Mouse (Mus musculus): Measurements from ENCODE around the gene Chaf1a. TPM values are rescaled to one million over a fixed set of nuclear protein-coding genes. Genes with fewer than 3 reads are reported as not detected.
"Not testable (repeated sequence)": the region's sequence is repeated elsewhere in the genome, so short reads cannot be mapped to it uniquely, and the experiment has no call there.

Chaf1a gene
- total RNA-seq, 2 experiments from 2014 or later = 6.8 to 8.8 TPM

DNA sequence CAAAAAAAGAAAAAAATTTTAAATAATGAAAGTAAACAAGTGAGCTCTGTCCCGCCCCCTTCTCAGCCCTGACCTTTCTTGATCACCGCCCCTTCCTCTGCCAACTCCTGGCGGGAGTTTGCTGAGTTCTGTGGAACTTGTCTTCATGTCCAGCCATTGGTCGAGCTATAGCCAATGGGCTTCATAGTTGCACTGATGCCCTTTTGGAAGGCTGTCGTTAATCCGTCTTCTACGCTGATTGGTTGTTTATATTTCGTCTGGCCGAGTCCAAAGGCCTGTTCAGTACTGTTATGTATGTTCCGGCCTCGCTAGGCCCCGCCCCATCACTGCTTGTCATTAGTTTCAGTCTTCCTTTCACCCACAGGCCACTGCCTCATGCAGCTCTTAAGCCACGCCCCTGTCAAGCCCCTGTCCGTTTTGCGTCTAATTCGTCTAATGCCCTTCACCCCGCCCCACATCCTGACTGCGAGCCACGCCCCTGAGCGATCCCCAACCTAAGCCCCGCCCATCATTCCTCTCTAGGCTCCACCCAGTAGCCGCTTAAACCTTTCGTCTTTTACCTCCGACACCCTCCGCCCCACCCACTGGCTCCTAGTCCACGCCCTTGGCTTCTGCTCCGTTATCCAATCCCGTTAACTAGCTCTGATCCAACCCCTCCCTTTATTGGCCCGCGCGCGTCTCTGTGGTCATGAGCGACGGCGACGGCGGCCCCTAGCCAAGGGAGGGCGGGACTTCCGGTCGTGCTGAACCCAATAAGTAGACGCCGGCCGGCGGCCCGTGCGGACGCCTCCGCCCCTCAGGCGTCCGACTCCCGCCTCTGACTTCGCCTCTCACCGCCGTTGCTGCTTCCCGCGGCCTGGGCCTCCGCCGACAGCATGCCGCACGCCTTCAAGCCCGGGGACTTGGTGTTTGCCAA, 38.9 kb downstream of the Chaf1a start, which contains the start of gene Hdgfl2:
Gene Hdgfl2 (plus strand): TSS at position 755 of the 916 bp plus-strand sequence.
- intact Hi-C loops (cut with DNase I) = no loop called here

DNA sequence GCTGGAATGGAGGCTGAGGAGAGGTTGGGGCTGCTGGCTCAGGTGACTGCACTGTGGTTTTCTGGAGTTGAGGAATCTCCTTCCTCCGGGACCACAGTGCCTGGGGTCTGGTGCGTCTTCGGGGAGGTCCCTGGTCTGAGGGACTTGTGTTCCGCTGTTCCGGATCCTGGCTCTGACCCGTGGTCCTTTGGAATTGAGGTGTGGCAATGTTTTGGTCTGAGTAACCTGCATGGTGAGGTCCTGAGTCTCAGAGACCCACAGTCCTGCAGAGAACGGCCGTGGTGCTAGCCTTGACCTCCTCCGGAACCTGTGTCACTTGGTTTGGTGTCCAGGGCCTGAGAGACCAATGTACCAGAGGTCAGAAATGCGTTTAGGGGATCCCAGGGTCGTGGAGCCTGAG, 39.7 kb downstream of the Chaf1a start:
- intact Hi-C loops (cut with DNase I) = no loop called here
- DNase-seq = no peak

More for the DNA sequence above, 38.9 kb downstream of the Chaf1a start, which contains the start of gene Hdgfl2:
- DNase-seq = peak; percentile 100

DNA sequence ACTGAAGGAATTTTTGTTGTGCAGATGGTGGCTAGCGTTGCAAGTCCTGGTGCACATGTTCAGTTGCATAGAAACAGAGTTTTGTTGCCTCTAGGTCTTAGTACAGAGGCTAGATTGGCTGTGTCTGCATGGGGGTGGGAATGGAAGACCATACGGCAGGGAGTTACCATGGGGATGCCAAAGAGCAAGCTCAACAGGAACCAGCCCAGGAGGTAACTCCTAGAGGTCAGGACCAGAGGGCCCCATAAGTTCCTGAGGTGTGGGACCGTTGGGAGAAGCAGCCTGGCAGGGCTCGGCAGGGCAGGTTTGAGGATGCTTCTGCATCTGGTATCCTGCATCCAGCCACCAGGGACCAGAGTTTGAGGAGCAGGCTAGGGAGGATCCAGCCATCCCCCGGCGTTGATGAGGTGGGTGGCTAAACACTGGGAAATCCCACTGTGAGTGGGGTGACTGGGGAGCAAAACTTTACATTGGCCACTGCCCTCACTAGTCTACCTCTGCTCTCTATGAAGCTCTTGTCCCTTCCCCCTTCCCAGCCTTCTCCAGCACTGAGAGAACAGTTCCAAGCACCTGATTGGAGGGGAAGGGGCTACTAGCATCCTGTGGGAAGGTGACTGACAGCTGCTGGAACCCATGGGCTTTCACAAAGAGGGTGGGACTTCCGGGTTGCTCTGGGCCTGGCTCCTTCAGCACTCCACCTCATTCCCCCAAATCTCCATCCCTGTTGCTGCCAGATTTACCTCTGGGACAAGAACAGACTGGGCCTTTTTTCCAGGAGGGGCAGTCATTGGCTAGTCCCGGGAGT, 40.7 kb downstream of the Chaf1a start:
- intact Hi-C loops (cut with DNase I) = no loop called here
- DNase-seq = peak; percentile 61

DNA sequence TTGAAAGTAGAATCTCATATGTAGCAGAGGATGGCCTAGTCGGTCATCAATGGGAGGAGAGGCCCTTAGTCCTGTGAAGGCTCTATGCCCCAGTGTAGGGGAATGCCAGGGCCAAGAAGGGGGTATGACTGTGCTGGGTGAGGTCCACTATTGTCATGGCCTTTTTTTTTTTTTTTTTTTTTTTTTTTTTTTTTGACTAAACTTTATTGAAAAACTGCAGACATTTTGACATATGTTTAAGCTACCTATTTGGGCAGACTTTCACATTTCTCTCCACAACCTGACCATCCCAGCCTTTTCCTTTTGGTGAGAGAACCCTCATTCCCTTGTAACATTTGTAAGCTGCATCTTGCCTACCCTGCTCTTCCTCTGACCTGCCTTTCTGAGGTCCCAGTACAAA, 52.1 kb downstream of the Chaf1a start:
- DNase-seq = no peak
- intact Hi-C loops (cut with DNase I) = no loop called here

DNA sequence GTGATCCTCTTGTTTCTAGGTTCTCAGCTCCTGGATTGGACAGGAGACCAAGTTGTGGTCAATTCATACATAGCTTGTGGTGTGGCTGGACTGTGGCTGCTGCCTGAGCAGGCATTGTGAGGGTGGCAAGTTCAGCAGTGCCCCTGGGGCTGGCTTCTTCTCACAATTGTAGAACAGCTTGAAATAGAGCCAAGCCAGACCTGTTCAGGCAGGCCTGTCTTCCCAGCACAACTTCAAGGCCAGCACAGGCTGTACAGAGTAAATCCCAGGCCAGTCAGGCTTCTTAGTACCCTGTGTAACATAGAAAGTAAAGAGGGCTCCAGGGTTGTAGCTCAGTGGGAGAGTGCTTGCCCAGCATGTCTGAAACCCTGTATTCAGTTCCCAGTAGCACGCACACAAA, 52.6 kb downstream of the Chaf1a start:
- intact Hi-C loops (cut with DNase I) = no loop called here
- DNase-seq = no peak

DNA sequence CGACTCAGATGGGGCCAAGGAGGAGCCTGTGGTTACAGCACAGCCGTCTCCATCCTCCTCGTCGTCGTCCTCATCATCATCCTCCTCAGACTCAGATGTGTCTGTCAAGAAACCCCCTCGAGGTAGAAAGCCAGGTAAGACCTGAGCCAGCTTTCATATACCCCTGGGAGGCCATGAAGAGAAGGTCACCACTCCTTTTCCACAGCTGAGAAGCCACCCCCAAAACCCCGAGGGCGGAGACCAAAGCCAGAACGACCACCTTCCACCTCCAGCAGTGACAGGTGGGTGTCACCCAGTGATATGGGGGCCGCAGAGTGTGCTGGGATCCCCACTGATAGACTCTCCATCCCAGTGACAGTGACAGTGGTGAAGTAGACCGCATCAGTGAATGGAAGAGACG, 56.6 kb downstream of the Chaf1a start:
- no peak for DNase-seq
- intact Hi-C loops (cut with DNase I) = no loop called here

DNA sequence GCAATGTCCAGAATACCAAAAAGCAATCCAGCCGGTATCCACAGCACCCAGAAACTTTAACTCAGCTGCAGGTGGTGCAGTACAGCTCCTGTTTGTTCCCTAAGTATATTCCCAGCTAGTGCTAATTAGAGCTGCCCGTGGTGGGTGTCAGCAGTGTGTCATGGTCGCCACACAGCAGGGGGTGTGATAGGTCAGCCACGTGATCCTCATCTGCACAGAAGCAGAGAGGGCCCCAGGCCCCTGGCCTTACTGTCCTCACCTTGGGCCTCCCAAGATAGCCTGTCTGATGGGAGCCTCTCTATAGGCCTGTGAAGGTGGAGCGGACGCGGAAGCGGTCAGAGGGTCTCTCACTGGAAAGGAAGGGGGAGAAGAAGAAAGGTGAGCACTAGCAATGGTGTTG, 57.9 kb downstream of the Chaf1a start:
- no peak for DNase-seq
- intact Hi-C loops (cut with DNase I) = no loop called here

DNA sequence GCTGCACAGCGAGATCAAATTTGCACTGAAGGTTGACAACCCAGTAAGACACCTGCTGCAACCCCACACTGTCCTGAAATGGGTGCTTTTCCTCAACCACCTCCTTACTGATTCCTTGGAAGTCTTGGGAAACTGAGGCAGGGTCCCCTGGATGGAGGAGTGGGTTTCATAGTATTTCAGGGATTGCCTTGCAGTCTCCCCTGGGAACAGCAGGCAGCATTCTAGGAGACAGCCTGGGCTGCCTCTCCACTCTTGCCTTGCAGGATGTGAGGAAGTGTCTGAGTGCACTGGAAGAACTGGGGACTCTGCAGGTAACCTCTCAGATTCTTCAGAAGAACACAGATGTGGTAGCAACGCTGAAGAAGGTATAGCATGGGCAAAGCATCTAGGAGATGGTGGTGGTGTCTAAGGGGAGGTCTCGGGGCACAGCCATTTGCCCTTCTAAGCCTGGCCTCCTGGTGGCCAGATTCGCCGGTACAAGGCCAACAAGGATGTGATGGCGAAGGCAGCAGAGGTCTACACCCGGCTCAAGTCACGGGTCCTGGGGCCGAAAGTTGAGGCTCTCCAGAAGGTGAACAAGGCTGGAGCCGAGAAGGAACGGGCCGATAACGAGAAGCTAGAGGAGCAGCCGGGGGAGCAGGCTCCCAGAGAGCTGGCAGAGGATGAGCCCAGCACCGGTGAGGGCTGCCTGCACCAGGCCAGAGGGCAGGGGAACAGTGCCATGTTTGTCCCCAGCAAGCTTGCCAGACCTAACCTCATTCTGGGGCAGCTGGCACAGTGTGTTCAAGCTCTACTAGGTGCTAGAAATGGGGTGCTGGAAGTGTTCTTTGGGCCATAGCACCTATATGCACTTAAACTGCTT, 58.7 kb downstream of the Chaf1a start:
- no peak for DNase-seq
- intact Hi-C loops (cut with DNase I) = no loop called here

DNA sequence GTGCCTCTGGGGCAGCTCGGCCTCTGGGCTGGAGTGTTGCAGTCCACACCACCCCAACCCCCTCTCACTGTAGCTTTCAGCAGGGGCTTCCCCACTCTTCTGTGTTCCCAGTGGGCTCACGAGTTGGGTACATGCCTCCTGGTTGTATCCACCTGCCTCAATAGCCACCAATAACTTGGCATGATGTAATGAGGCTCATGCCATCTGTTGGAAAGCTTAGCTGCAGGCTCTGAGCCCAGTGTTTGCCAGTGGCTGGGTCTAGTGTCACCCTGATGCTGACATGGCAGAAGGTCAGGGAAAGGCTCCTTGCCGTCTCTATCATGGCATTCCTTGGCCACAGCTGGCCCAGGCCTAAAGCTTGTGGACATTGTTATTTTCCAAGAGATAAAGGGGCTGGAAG, 60.6 kb downstream of the Chaf1a start:
- intact Hi-C loops (cut with DNase I) = no loop called here

DNA sequence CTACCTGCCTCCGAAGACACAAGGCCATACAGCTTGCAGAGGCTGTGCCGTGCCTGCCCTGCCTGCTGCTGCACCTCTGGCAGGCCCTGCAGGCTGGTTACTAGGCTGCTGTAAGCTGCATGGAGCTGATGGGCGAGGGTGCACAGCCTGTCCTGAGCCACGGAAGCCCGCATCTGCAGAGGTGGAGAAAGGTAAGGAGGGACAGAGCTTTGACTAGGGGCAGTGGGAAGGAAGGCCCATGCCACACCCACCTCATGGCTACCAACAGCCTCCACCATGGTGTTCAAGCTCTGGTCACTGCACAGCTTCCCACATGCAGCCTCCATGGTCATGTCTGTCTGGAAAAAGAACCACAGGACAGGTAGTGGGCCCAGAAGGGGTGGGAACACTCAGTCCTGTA, 61.9 kb downstream of the Chaf1a start:
- DNase-seq = no peak
- intact Hi-C loops (cut with DNase I) = no loop called here

More for the DNA sequence above, 60.6 kb downstream of the Chaf1a start:
- no peak for DNase-seq

DNA sequence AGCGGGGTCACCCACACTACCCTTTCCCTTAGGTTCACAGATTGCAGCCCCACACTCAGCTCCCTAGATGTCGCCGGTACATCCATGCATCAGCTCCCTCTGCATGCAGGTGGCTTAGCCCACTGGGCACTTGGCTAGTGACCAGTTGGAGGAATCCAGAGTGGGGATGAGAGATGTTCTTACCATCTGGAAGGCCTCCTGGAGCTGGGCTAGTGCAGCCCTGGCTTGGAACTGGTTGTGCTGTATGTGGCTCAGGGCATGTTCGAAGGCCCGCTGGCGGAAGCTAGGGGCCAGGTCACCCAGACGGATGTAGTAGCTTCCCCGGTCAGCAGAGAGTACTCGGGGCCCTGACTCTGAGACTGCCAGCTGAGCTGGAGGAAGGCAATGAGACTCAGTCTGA, 62.7 kb downstream of the Chaf1a start:
- intact Hi-C loops (cut with DNase I) = no loop called here
- DNase-seq = no peak

DNA sequence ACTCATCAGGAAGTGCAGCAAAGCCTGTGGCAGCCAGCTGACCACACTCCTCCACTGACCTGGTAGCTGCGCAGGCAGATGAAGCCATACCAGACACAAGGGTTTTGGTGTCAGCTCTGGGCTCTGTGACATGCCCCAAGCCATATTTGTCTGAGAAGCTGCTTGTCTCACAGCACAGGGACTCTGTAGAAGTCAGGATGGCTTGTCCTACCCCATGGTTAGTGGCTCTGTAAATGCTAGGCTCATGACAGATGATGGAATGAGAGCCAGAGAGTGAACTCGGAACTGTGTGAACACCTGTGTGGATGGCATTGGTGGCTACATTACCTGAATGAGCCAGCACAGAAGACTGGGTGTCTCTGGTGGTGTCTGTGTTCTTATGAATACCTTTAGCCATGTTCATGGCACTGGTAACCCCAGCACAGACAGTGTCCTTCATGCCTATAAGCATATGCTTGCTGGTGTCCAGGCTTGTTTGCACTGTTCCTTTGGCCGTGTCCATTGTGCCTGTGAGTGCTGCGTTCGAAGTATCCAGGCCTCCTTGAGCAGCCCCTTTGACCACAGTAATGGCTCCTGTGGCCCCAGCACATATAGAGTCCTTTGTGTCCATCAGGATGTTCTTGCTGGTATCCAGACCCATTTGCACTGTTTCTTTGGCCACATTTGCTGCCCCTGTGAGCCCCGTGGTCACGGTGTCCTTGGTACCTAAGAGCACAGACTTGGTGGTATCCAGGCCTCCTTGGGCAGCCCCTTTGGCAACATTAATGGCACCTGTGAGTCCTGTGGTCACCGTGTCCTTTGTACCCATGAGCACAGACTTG, 63.4 kb downstream of the Chaf1a start:
- DNase-seq = no peak
- intact Hi-C loops (cut with DNase I) = no loop called here

DNA sequence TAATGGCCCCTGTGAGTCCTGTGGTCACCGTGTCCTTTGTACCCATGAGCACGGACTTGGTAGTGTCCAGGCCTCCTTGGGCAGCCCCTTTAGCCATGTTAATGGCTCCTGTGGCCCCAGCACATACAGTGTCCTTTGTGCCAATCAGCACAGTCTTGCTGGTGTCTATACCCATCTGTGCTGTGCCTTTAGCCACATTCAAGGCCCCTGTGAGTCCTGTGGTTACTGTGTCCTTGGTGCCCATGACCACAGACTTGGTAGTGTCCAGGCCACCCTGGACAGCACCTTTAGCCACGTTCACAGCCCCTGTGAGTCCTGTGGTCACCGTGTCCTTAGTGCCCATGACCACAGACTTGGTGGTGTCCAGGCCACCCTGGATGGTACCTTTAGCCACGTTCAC, 64.6 kb downstream of the Chaf1a start:
- DNase-seq; intact Hi-C loops (cut with DNase I): not testable (repeated sequence)

DNA sequence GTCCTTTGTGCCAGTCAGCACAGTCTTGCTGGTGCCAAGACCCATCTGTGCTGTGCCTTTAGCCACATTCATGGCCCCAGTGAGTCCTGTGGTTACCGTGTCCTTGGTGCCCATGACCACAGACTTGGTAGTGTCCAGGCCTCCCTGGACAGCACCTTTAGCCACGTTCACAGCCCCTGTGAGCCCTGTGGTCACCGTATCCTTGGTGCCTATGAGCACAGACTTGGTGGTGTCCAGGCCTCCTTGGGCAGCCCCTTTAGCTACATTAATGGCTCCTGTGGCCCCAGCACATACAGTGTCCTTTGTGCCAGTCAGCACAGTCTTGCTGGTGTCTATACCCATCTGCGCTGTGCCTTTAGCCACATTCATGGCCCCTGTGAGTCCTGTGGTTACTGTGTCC, 66.2 kb downstream of the Chaf1a start:
- intact Hi-C loops (cut with DNase I); DNase-seq: not testable (repeated sequence)

DNA sequence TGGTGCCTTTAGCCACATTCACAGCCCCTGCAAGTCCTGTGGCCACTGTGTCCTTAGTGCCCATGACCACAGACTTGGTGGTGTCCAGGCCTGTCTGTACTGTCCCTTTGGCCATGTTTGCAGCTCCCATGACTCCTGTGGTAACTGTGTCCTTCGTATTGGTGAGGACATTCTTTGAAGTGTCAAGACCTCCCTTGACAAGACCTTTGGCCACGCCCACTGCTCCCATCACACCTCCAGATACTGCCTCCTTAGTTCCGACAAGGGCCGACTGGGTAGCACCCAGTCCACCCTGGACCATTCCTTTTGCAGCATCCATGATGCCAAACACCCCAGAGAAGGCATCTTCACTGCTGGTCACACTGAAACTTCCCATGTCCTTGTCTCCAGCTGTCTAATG, 66.7 kb downstream of the Chaf1a start:
- DNase-seq = no peak

DNA sequence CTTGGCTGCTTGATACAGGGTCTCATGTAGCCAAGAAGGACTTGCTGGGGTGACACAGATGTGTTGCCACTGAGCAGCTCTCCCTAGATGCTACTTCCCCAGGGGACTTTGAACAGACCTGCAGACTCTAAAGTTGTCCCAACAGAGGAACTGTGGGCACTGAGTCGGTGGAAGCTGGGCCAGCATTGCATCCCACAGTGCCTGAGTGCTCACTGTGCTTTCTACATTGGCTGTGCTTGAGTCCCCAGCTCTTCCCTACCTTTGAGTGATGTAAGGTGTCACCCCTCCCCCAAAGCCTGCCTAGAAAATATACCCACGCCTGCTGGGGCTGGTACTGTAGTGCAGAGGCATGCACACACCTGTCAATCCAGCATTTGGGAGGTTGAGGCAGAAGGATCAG, 67.5 kb downstream of the Chaf1a start:
- DNase-seq = no peak
- intact Hi-C loops (cut with DNase I) = no loop called here

More for the DNA sequence above, 66.7 kb downstream of the Chaf1a start:
- intact Hi-C loops (cut with DNase I) = no loop called here

DNA sequence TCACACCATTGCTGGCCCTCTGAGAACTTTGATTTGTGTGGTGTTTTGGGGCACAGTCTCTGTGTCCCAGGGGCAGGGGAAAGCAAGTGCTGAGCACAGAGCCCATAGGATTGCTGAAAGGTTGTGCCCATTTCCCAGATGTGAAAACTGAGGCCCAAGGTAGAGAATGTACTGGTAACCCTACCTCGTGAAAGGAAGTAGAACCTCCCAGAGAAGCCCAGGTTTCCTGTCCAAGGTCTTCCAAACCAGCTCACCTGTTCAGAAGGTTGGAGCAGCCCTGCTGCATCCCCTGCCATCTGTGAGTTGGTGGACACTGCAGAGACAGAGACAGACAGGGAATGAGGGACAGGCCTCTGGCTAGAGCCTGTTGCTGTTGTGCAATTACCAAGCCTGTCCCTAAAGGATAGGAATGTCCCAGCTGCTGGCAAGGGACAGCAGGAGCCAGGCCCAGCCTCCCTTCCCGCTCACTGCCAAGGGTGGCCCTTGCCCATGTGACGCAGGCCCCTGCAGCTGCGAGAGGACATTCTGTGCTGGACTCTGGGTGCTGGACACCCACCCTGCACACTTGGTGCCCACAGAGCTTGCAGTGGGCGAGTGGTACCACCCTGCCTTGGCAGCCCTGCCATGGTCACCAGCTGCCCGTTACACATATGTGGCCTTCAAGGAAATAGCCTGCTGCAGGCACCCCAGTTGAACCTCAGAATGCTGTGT, 68.2 kb downstream of the Chaf1a start:
- DNase-seq = no peak
- intact Hi-C loops (cut with DNase I) = no loop called here

DNA sequence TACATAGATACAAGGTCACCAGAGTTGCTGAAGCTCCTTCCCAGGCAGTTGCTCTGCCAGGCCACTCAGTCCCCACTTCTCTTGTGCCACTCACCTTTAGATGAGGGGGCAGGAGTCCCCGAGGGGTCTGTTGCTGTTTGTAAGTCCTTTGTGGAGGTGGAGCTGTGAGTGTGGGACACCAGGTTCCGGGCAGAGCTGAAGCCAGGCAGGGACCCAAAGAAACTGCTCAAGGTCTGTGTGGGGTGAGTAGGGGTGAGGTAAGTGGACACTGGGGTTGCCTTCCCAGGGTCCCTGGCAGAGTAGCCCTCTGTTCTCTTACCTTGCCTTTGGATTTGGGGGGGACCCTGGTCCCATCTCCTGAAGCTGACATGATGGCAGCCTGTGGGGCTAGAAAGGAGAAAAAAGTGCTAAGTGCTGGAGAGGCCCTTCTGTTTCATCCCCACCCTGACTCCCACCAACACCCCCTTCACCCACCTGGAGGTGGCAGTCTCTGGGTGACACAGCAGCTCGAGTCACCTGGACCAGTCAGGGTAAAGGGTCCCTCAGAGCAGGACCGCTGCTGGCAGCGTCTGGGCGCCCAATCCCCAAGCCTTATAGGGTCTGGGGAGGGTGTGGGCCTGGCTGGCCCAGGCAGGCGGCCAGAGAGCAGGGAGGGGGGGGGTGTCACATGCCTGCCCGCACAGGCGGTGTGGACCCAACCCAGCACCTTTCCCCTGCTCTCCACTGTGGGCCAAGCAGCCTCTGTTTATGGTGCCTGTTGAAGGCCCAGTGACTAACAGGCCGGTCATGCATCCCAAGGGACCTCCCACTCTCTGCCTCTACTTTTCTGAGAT, 69.2 kb downstream of the Chaf1a start, which contains the start of gene Plin4:
Gene Plin4 (minus strand): TSS at position 585 of the 833 bp plus-strand sequence.
- DNase-seq = no peak
- intact Hi-C loops (cut with DNase I) = no loop called here
